Mouse (Mus musculus): ENCODE results near the gene Slc5a9.

- TF ChIP-seq CTCF (IDR thresholded peaks at IDR 0.05; ENCODE audit: low read depth, low read length) (no peak), POLR2A (IDR thresholded peaks at IDR 0.05; ENCODE audit: extremely low read depth, insufficient read depth, low read length) (no peak)
Measured at GRCm38 (mm10) chr4:111867743-111868401, 34.8 kb downstream of the Slc5a9 start.

All from liver, adult 2 months (tissue).